Mouse (Mus musculus) heart, postnatal 0 days (tissue): ENCODE measurements around the gene Hpd. TPM values are rescaled to one million over a fixed set of nuclear protein-coding genes. Genes with fewer than 3 reads are reported as not detected.

ENCODE experiments used
- ATAC-seq: fragments of 200-750 bp; cut with Nextera tagmentation; 2 replicates; pipeline ENCODE4 v1.8.0; 2017; ENCODE audit warnings: low read depth, moderate number of reproducible peaks, moderate library complexity; ENCODE audit not compliant: insufficient read depth
- DNase-seq: peaks from one replicate; pipeline ENCODE4 v3.0.0-alpha.2; 2016; ENCODE audit warnings: low spot score
- H3K27ac ChIP-seq: fragments of 300-500 bp; sonication (generic); 2 replicates; pipeline ENCODE4 v1.5.1; 2014; ENCODE audit warnings: low read depth, mild to moderate bottlenecking
- H3K27me3 ChIP-seq: fragments of 300-500 bp; sonication (generic); 2 replicates; pipeline ENCODE4 v1.6.1; 2014; ENCODE audit warnings: low read length, mixed read lengths; ENCODE audit not compliant: control insufficient read depth, insufficient read depth
- H3K36me3 ChIP-seq: fragments of 300-500 bp; sonication (generic); replicated peaks from 2 replicates; pipeline ENCODE4 v1.6.1; 2014; ENCODE audit warnings: low read length, mixed read lengths; ENCODE audit not compliant: control insufficient read depth, insufficient read depth
- H3K4me1 ChIP-seq: fragments of 300-500 bp; sonication (generic); 2 replicates; pipeline ENCODE4 v1.6.1; 2014; ENCODE audit warnings: antibody characterized with exemption; ENCODE audit not compliant: control insufficient read depth, insufficient read depth
- H3K4me2 ChIP-seq: fragments of 300-500 bp; sonication (generic); 2 replicates; pipeline ENCODE4 v1.6.1; 2014; ENCODE audit warnings: low read depth, mild to moderate bottlenecking, low read length, moderate library complexity
- H3K4me3 ChIP-seq: fragments of 300-500 bp; sonication (generic); 2 replicates; pipeline ENCODE4 v1.5.1; 2014; ENCODE audit warnings: low read depth, low read length
- H3K9ac ChIP-seq: fragments of 300-500 bp; sonication (generic); replicated peaks from 2 replicates; pipeline ENCODE4 v1.6.1; 2014; ENCODE audit warnings: low read depth, low read length, mixed read lengths
- H3K9me3 ChIP-seq: fragments of 300-500 bp; sonication (generic); replicated peaks from 2 replicates; pipeline ENCODE4 v1.6.1; 2016; ENCODE audit warnings: low read length; ENCODE audit not compliant: control insufficient read depth
- CTCF ChIP-seq: IDR thresholded peaks from 2 replicates; pipeline ENCODE4 v1.5.1; 2016; ENCODE audit warnings: antibody characterized with exemption, control low read depth, low read depth
- EP300 ChIP-seq: IDR thresholded peaks from 2 replicates; pipeline ENCODE4 v1.6.1; 2016; ENCODE audit warnings: antibody characterized with exemption, low read depth
- WGBS: fragments of 180-500 bp; shearing (Covaris S2); extraction: QIAGEN DNeasy Blood & Tissue Kit; methylation state at CpG from one replicate; pipeline ENCODE4 v1.1.7; 2014; 5-methylcytosine and 5-hydroxymethylcytosine counted together
- polyA plus RNA-seq: library from polyadenylated mRNA; unstranded; fragments of >200 nt; fragmentation: Nextera tagmentation; extraction: Ambion mirVana; gene quantifications from 2 replicates; pipeline ENCODE4 v1.2.1, GENCODE M21; 2015
- total RNA-seq: library from RNA; depleted of rRNA; stranded (reverse); fragments of >200 nt; gene quantifications from 2 replicates; pipeline ENCODE4 v1.2.3, GENCODE M21; 2014; ENCODE audit warnings: low replicate concordance; rRNA removed

The Hpd gene
- total RNA-seq (0.43 and 0.92 TPM in 2 replicates), polyA plus RNA-seq (not detected in 2 replicates)

GRCm38 (mm10) chr5:123182651-123183050, at the start of gene Hpd:
Gene Hpd, minus strand, starts transcription at chr5:123182727.
- H3K4me2 ChIP-seq, result no peak within 1 kb of the TSS
- no peak for ATAC-seq
- DNase-seq, result no peak
- H3K27ac ChIP-seq, result no peak within 1 kb of the TSS
- H3K36me3 ChIP-seq, result no peaks in the 10 kb centered on the region
- no peak within 1 kb of the TSS for H3K4me3 ChIP-seq
- TF ChIP-seq EP300 (no peak), CTCF (no peak)
- H3K9ac ChIP-seq, result no peak within 1 kb of the TSS
- 78% methylated on average over 10 of the region's 10 CpGs for WGBS
- H3K9me3 ChIP-seq, result no peaks in the 10 kb centered on the region
- H3K4me1 ChIP-seq, result 0 out of 2 replicates have a peak, but pooled peaks cover 4% of the 10 kb centered on the region
- no peaks in the 10 kb centered on the region for H3K27me3 ChIP-seq

- Histone ChIP-seq H3K9ac (no peak overlapping the region), H3K4me3 (no peak overlapping the region), H3K4me1 (peaks cover 9% of the 10 kb centered on the region; the same call in 1 of the 2 replicates), H3K27ac (no peak overlapping the region), H3K4me2 (no peak overlapping the region), H3K9me3 (no peaks in the 10 kb centered on the region), H3K36me3 (peaks cover 13% of the 10 kb centered on the region), H3K27me3 (no peaks in the 10 kb centered on the region)
- DNase-seq (no peak), ATAC-seq (no peak)
- TF ChIP-seq EP300 (no peak), CTCF (no peak)
- 81% methylated on average over 2 of the region's 2 CpGs for WGBS
These were observed 49.7 kb upstream of the Hpd start for GRCm38 (mm10) chr5:123232180-123232579.

GRCm38 (mm10) chr5:123229296-123229695, 46.8 kb upstream of the Hpd start:
- Histone ChIP-seq H3K4me1 (peaks cover 9% of the 10 kb centered on the region; the same call in 1 of the 2 replicates), H3K9me3 (no peaks in the 10 kb centered on the region), H3K4me3 (no peak overlapping the region), H3K27ac (no peak overlapping the region), H3K36me3 (peaks cover 4% of the 10 kb centered on the region; the same call in 1 of the 2 replicates), H3K27me3 (no peaks in the 10 kb centered on the region), H3K4me2 (peak overlapping the region; percentile 77; the same call in 1 of the 2 replicates), H3K9ac (no peak overlapping the region)
- DNase-seq (no peak), ATAC-seq (no peak)
- WGBS, result 85% methylated on average over 6 of the region's 6 CpGs
- TF ChIP-seq EP300 (no peak), CTCF (no peak)

- Histone ChIP-seq H3K27me3 (no peaks in the 10 kb centered on the region), H3K4me1 (peaks cover 8% of the 10 kb centered on the region; the same call in 1 of the 2 replicates), H3K4me2 (peak overlapping the region; percentile 77), H3K9ac (peak overlapping the region; percentile 76), H3K27ac (no peak overlapping the region), H3K4me3 (peak overlapping the region; percentile 72), H3K9me3 (no peaks in the 10 kb centered on the region), H3K36me3 (peaks cover 4% of the 10 kb centered on the region; the same call in 1 of the 2 replicates)
- ATAC-seq (no peak), DNase-seq (no peak)
- WGBS, result 7% methylated on average over 15 of the region's 15 CpGs
- no peak for TF ChIP-seq EP300
- TF ChIP-seq CTCF, result no peak
These were observed 46.0 kb upstream of the Hpd start for GRCm38 (mm10) chr5:123228524-123228922.

GRCm38 (mm10) chr5:123227762-123228523, 45.4 kb upstream of the Hpd start:
- TF ChIP-seq EP300, result no peak
- TF ChIP-seq CTCF, result no peak
- Histone ChIP-seq H3K4me3 (peak overlapping the region; percentile 72), H3K9me3 (no peaks in the 10 kb centered on the region), H3K27me3 (no peaks in the 10 kb centered on the region), H3K36me3 (peaks cover 4% of the 10 kb centered on the region; the same call in 1 of the 2 replicates), H3K4me1 (peaks cover 4% of the 10 kb centered on the region; the same call in 1 of the 2 replicates), H3K9ac (peak overlapping the region; percentile 76), H3K4me2 (peak overlapping the region; percentile 77), H3K27ac (no peak overlapping the region)
- ATAC-seq, result peak; percentile 92
- 1% methylated on average over 42 of the region's 42 CpGs for WGBS
- peak; percentile 90 for DNase-seq
